Mouse (Mus musculus) thymus, postnatal 14 days (tissue): ENCODE measurements around the gene Nphp3.

Source experiments
- DNase-seq: peaks from one replicate; pipeline ENCODE4 v3.0.0; 2021

Gene Nphp3

DNA sequence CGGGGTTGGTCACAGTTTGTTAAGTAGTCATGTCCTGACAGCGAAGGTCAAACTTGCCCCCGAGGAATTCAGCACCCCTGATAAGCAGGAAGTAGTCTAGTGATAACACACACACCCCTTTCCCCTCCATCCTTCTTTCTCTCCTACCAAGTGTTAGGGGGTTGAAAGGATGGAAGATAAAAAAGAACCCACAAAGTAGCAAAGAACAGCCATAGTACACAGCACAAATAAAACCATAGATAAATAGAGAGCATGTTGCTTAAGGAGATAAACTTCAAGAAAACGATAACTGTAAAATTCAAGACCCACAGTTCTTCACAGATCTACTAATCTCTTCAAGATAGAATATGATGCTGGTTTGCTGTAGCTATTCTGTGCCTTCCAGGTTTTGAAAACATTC is 67.9 kb downstream of the Nphp3 start:
- no peak for DNase-seq

DNA sequence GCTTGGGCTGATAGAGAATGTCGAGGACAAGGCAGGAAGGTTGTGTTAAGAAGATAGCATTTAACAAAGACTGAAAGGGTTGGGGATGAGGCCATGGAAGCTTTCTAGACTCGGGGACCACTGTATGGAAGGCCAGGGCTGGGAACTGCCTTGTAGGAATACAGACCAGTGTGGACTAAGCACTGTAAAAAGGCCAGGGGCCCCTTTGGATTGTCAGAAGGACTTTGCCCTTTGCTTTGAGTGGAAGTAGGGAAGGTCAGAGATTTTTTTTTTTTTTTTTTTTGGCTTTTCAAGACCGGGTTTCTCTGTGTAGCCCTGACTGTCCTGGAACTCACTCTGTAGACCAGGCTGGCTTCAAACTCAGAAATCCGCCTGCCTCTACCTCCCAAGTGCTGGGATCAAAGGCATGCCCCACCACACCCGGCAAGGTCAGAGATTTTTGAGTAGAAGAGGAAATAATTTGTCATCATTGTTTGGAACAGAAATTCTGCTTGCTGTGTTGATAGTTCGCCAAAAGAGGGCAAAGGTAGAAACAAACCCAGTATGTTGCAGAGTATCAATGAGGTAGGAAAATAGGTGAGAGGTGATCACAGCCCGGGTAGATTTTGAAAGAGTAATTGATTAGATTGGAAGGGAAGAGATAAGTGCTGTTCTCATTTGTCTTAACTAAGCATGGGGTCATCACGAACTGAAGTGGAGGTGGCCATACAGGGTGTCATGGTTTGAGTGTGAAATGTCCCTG is 68.7 kb downstream of the Nphp3 start:
- DNase-seq = no peak

DNA sequence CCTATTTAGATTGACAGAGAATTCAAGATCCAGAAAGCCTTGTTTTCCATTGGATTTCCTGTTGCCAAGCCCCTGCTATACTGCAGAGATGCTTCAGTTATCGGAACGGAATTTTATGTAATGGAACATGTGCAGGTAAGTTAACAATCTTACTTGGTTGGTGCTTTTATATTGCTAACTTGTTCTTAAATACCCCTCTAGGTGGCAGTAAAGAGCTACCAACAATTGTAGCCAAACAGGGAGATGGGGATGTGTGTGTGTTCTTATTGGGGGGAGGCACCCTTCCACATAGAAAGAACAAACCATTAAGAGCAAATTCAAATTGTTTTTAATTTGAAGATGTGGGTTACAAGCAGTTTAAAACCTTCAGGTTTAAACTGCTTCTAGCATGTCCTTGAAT is 73.5 kb downstream of the Nphp3 start:
- DNase-seq = no peak

DNA sequence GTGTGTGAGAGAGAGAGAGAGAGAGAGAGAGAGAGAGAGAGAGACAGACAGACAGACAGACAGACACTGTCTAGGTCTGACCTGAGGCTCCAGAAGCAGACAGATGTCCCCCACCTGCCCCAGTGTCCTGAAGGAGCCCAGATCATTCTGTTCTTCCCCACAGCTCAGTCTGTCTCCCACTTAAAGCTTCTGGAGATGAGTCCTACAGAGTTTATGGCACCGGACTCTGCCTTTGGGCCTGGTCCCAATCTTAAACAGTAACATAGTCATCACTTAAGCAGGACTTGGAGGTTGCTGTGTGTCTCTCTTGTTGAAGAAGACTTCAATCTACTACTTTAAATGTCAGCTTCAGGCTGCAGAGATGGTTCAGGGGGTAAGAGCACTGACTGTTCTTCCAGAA is 76.4 kb downstream of the Nphp3 start:
- DNase-seq = no peak

DNA sequence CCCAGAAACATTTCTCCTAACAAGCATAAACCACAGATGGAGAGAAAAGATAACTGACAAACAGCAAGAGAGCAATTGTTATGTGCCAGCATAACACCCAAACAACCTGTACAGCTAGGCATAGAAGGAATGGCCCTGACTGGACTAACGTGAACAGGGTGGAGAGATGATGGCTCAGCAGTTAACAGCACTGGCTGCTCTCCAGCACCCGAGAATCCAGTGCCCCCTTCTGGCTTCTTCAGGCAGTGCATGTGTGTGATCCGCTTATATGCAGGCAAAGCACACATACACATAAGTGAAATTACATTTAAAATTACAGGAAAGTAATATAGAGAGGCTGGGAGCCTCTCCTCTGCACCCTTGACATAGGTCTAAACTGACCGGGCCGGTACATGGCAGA is 77.0 kb downstream of the Nphp3 start:
- peak; percentile 66 for DNase-seq

DNA sequence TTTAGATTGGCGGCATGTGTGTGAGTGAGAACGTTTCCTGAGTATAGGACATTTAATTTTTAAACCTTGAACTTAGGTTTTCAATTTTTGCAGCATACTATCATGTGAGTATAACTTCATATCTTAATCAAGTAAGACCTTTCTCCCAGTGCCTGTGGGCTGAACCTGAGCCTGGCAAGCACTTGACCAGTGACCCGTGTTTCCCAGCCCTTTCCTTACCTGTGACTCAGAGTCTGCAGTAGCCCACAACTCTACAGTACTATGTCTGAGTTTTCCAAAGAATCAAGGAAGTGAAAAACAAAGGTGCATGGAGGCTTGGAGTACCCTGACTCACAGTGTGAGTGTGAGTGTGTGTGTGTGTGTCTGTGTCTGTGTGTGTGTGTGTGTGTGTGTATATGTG is 77.7 kb downstream of the Nphp3 start:
- DNase-seq = no peak

DNA sequence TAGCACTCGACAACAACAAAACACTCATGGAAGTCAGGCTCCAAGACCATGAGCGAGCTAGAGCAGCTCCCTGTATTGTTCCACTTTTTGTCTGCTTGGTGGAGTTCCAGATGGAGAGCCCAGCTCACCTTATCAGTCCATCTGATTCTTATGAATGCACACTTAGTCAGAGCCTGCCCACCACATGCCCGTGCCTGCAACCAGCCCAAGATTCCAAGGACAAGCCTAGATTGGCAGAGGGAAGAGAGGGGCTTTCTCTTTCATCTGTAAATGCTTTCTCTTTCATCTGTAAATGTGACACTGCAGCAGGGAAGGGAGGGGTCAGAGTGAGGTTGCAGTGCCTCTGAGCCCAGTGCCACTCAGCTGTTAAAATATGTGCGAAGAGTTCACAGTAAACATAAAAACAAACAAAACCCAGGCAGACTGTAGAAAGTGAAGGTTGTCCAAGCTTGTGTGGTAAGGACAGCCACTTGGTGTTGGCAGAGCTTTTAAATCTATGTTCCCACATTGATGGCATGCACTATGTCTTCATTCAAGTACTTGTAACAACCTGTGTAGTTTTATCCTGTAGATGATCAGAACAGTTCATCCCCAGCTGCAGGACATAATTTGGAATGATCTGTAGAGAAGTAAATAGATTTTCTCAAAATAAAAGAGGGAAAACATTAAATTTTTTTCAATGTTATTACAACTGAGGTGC is 83.5 kb downstream of the Nphp3 start:
- DNase-seq = no peak

DNA sequence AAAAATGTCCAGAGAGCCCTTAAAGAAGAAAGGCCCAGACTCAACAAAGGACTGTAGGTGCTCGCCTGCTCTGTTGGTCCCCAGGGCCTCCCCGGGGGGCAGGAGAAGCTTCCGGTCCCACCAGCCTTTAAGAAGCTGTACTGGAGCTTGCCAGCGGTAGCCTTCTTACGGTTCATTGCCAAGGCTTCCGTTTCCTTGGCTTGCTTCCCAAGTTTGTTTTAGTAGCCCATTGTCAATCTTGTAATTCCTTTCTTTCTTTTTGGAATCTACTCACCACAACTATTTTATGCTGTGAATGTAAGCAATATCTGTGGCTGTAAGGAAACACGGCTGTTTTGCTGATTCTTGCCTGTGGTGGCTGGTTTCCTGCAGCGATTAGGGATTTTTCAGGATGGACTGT is 86.2 kb downstream of the Nphp3 start:
- DNase-seq = no peak

DNA sequence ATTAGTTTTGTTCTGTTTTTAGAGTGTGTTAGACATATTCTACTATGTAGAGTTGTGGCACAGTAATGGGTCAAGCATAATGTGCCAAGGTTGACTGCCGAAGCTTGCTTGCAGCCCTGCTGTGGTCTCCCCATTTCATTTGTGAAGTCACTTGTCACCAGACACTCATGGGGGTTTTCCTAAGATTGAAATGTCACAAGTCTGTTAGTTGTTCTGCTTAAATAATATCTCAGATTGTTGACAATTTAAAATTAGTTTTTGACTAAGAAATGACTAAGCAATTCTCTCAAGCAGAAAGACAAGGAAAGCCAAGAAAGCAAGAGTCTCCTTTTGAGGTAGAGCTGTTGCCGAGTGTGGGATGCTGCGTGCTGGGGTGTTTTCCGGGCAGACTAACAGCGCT is 90.6 kb downstream of the Nphp3 start:
- no peak for DNase-seq
